Mouse (Mus musculus): ENCODE data around the gene Ms4a4a. TPM values are rescaled to one million over a fixed set of nuclear protein-coding genes. Genes with fewer than 3 reads are reported as not detected.
"Not testable (repeated sequence)": the region's sequence is repeated elsewhere in the genome, so short reads cannot be mapped to it uniquely, and the experiment has no call there.

Ms4a4a gene
- 1 to 10 TPM; 9.1 to 9.5 TPM for total RNA-seq (2021)
- long read RNA-seq, experiment 1, partial matches to known transcripts = 1 of 2 reads
- long read RNA-seq, experiment 1, other reads (novel, unspliced or antisense) = 1 of 2 reads
- long read RNA-seq, experiment 2, partial matches to known transcripts = 1 of 3 reads
- long read RNA-seq, experiment 2, other reads (novel, unspliced or antisense) = 2 of 3 reads

GRCm38 (mm10) chr19:11375273-11375672 is at the start of gene Ms4a4a:
Ms4a4a (plus strand) TSS chr19:11375523.
- no peak for DNase-seq

- peak in 1 of 2 experiments; percentile 44 for DNase-seq
These were observed 39.4 kb upstream of the Ms4a4a start, which contains the start of gene Ms4a7 for GRCm38 (mm10) chr19:11335932-11336331. Ms4a7 (minus strand) TSS chr19:11336146.

GRCm38 (mm10) chr19:11343147-11343546 is 32.2 kb upstream of the Ms4a4a start:
- DNase-seq = no peak

GRCm38 (mm10) chr19:11343992-11344391 is 31.3 kb upstream of the Ms4a4a start:
- DNase-seq = no peak

DNA sequence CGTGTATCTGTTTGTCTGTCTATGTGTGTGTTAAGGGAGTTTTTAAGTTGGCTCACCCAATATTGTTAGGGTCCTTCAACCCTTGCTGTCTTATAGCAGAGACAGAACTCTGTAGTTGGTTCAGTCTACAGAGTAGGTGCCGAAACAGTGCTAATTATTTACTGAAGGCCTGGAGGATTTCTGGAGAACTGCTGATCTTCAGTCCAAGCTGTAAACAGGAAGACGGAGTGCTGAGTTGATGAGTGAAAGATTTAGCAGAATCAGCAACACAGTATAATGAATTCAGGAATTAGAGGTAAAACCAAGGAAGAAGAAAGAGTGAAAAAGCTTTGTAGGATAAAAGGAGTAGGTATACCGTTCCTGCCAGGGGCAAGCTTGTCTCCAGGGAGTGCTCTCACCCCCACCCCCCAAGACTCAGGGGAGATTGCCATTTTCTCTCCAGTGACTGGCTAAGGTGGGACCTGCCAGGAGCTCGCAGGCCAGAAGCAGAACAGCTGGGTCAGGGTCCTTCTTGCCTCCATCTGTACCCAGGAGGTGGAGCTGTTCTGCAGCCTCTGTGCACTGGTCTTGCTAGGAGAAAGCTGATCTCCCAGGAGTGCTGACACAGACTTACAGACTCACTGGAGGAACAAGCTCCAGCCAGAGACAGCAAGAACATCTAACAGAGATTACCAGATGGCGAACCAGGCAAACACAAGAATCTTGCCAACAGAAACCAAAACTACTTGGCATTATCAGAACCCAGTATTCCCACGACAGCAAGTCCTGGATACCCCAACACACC is 25.4 kb upstream of the Ms4a4a start:
- peak; percentile 26 to 57 for DNase-seq

- DNase-seq = no peak
These were observed 23.4 kb upstream of the Ms4a4a start for GRCm38 (mm10) chr19:11351878-11352277.

GRCm38 (mm10) chr19:11355730-11356129 is 19.6 kb upstream of the Ms4a4a start:
- no peak for DNase-seq

DNA sequence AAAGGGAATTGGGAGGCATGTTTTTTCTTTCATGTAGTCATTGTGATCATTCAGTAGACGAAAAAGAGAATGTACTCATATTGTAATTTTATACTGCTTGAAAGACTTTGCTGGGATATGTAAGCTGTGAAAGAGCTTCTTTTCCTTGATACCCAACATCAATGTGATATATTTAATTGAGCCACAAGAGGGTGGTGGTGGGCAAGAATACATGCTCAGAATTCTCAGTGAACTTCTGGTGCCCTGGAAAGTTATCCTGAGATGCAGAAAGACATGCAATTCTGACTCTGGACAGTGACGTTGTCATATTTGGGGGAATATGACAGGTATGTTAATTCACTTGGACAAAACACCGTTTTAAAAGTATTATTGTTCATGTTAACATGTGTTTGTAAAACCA is 15.2 kb upstream of the Ms4a4a start:
- no peak for DNase-seq

DNA sequence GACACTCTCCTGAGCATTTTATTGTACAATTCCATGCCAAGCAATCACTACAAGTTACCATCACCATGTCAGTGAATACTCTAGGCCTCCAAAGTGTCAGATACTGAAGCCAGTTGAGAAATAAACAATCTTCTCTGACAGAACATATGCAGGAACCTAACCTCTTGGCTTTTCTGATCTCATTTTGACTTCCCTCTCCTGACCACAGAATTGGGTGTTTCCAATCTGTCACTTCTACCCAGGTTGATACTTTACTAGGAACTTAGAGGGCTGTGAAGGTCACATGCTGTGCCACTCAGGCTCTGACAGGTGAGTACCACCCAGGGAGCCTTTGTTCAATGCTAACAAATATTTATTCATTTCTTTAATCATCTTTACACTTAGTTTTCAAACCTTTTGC is 13.3 kb upstream of the Ms4a4a start:
- no peak for DNase-seq

DNA sequence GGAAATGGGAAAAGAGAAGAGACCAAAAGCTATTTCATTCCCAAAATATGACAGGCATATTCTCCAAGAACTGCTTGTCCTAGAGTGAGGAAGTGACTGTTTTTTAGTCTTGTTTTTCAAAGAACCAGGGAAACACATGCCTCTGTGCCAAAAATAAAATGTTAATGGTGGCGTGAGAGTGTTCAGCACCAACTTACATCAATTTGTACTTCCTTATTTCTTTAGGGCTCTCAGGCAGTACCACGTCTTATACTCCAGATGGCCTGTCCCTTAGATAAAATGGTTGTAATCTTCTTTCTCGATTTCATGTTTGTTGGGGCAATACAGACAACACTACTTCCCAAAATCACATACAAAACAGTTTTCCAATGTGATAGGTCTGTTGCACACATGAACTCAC is 7.0 kb upstream of the Ms4a4a start:
- DNase-seq = peak in 1 of 2 experiments; percentile 39

GRCm38 (mm10) chr19:11371181-11371580 is 4.1 kb upstream of the Ms4a4a start:
- DNase-seq = no peak

GRCm38 (mm10) chr19:11376399-11376798 is 1.1 kb downstream of the Ms4a4a start:
- DNase-seq = no peak

GRCm38 (mm10) chr19:11387109-11387508 is 11.8 kb downstream of the Ms4a4a start:
- no peak for DNase-seq

- DNase-seq = no peak
These were observed 12.4 kb downstream of the Ms4a4a start for GRCm38 (mm10) chr19:11387685-11388084.

DNA sequence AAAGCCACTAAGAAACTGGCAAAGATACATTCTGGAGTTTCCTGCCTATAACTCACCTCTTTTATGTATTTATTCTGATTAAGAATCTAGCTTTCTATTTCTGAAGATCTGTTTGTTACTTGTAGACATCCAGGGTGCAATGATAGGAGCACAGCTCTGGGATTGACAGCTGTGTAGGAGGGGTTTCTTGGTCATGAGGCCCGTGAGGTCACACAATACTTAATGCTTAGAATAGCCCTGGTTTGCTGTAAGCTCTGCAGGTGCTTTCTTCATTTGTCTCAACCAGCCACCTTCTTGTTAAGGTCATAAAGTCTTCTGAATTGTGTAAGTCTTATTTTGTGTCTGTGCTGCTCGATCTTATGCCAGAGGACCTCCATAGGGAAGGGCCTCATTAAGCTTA is 13.6 kb downstream of the Ms4a4a start:
- DNase-seq = no peak

- no peak for DNase-seq
These were observed 20.4 kb downstream of the Ms4a4a start for GRCm38 (mm10) chr19:11395769-11396168.

DNA sequence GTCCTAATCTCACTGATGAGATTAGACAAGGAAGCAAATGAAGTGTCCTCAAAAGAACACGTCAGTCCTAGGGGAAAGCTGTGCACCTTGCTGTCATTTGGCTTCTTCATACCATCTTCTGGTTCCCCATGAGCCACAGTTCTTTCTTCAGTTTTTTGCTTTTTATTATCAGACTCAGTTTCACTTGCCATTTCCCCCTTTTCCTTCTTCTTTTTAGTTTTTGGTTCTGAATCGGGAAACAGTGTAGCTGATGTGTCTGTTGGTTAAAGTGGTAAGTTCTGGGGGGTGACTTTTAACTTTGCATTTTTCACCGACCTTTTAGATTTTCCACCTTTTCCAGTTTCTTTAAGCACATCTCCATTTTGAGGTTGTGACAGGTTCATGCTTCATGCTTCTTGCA is 29.2 kb downstream of the Ms4a4a start, which contains the start of gene Ms4a4c:
Gene Ms4a4c (plus strand): TSS at position 244 of the 400 bp plus-strand sequence.
- no peak for DNase-seq

DNA sequence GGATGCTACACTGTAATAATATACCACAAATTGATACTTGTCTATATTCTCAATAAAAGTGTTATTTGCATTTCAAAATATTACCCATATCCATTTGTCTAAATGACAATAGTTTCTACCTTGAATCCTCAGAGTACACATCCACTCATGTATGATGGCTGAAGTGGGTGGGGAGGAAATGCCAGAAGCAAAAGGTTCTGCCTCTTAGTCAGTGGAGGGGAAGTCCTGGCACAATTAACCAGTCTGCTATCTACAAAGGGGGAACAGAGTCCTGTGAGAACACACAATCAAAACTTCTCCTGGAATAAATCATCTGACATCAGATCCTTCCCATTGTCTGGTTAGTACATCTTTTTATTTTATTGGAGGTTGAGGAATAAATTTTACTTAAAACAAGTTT is 32.1 kb downstream of the Ms4a4a start:
- DNase-seq = peak in 1 of 2 experiments; percentile 12

DNA sequence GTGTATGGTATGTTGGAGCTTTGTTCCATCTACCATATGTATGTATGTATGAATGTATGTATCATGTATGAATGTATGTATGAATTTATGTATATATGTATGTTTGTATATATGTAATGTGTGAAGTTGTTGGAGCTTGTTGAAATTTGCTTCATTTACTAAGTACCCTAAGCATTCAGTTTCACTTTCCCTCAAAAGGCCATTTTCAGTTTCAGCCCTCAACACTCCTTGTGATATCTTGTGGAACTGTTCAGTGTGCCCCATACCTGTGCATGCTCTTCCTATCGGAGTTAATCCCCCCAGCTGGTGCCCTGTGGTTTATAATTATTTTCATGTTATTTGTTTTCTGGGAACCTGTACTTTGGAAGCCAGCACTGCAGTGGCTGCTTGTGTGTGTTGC is 33.3 kb downstream of the Ms4a4a start:
- no peak for DNase-seq

DNA sequence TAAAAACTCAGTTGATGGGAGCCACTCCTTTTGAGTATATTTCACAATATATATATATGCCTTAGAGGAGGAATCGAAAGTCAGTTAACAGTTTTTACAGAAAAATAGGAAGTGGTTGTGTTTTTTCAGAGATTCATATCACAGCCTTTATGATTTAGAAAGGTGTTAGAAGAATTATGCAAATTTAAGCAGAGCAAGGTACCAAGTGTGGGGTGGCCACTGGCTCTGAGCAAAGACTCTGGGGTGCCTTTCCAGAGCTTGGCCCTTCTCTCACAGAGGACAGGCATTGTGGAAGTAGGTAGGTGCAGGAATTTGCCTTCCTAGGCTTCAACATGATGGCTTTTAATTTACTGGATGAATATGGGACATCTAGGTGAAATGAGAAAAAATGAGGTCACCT is 36.3 kb downstream of the Ms4a4a start:
- DNase-seq = no peak

DNA sequence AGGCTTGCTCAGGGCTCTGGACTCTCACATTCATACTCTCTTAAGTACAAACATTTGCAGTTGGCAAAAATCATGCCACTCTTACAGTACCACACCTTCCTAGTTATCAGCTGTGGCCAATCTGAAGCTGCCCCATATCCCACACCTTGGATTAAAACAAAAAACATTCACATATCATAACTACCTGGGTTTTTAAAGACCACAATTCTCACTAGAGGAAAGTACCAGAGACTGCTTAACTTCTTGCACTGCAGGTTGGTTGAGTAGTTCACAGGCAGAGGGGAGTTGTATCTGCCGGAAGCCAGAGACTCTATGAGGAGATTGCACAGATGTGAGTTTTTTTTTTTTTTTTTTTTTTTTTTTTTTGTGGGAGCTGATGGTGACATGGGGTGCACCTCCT is 38.8 kb downstream of the Ms4a4a start:
- DNase-seq = no peak

DNA sequence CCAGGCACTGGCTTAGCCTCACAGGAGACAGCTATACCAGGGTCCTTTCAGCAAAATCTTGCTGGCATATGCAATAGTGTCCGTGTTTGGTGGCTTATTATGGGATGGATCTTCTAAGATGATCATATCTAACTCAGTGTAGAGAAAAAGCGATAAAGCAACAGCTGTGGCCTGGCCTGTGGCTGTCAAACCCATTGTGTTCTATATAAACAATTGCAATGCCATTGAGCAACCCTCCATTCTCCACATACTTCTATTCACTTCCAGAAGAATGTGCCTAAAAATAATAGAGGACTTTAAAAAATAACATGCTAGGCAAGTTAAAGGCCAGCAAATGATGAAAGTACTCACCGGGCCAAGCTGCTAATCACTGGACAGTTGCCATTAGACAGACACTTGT is 40.3 kb downstream of the Ms4a4a start:
- DNase-seq = no peak

GRCm38 (mm10) chr19:11418865-11419264 is 43.5 kb downstream of the Ms4a4a start:
- DNase-seq = not testable (repeated sequence)

GRCm38 (mm10) chr19:11431209-11431608 is 55.9 kb downstream of the Ms4a4a start:
- peak in 1 of 2 experiments; percentile 28 for DNase-seq

All from heart, adult 18-20 months (tissue).